ENCODE assay signal across 19 mouse cellular contexts in genomic region chr5:124365754-124366153, GRCm38 (mm10). TPM values are rescaled to one million over a fixed set of nuclear protein-coding genes. Genes with fewer than 3 reads are reported as not detected.
A peak's percentile ranks its signal among the peaks of the same experiment; 100 is the strongest.
DNase-seq lines count a peak whose midpoint lies in the region; ATAC-seq lines count a peak whose summit lies in the region.
"Had no signal": no experiment of that assay in that cellular context is flagged by ENCODE, and none has a peak within 500 bp of the region (broad histone marks: within the 10 kb centered on the region; RNA-seq: fewer than 3 reads in every experiment).

No protein-coding gene starts in this region.

- ATAC-seq in frontal cortex, adult (ENCODE audit: low TSS enrichment): peak; percentile 51
- ATAC-seq: activated CD4-positive, CD25-positive, alpha-beta regulatory T cell, adult 4 months; CD4-positive, CD25-positive, alpha-beta regulatory T cell, adult 4 months; Patski had no signal

- DNase-seq in frontal cortex, postnatal 14 days (ENCODE audit: low spot score in 2 of 2): no peak
- peak; percentile 21 for DNase-seq in right cerebral cortex, adult 18-20 months
- no peak for DNase-seq in right cerebral cortex, postnatal 10 days (ENCODE audit: low spot score in 2 of 2)
- peak; percentile 62 for DNase-seq in brain, adult 2 months (ENCODE audit: low read depth, low spot score)
- no peak for DNase-seq in left cerebral cortex, postnatal 10 days (ENCODE audit: extremely low spot score in 1 of 2, low spot score in 2 of 2)
- DNase-seq: adrenal gland, adult 2 months; adrenal gland, adult 8-10 months; adrenal gland, postnatal 10 days; adrenal gland, postnatal 14 days; adrenal gland, postnatal 25 days; B cell, adult 2 months; cerebellum, adult 11 months; cerebellum, adult 11-12 months; cerebellum, adult 18-20 months; cerebellum, adult 2 months had no signal

- intact Hi-C loops in left cerebral cortex, postnatal 10 days (cut with DNase I): no loop called here

RNA-seq across cellular contexts. Expression of gene Cdk2ap1, which starts 2.9 kb away (rescaled TPM):
- total RNA-seq in left cerebral cortex, postnatal 10 days (2021): 10 to 100 TPM; 86.3 to 97.3 TPM

RNA-seq across cellular contexts. Expression of gene 2810006K23Rik, which starts 37.9 kb away (rescaled TPM):
- total RNA-seq in left cerebral cortex, postnatal 10 days (2021): 10 to 100 TPM; 11.2 to 13.3 TPM

RNA-seq across cellular contexts. Expression of gene Mphosph9, which starts 38.0 kb away (rescaled TPM):
- total RNA-seq in left cerebral cortex, postnatal 10 days (2021): 10 to 100 TPM; 19.4 to 23.2 TPM

Comparison
In these comparisons a context has a peak if more than half of its experiments do, and no peak if none do; other contexts are left out.
1. DNase-seq: peak in right cerebral cortex, adult 18-20 months (single experiment) and brain, adult 2 months (single experiment); none in frontal cortex, postnatal 14 days (0 of 2), right cerebral cortex, postnatal 10 days (0 of 2) and left cerebral cortex, postnatal 10 days (0 of 2).